Mouse (Mus musculus): ENCODE results near the gene Wnt9a.
"Not testable (repeated sequence)": the region's sequence is repeated elsewhere in the genome, so short reads cannot be mapped to it uniquely, and the experiment has no call there.

Wnt9a gene

DNA sequence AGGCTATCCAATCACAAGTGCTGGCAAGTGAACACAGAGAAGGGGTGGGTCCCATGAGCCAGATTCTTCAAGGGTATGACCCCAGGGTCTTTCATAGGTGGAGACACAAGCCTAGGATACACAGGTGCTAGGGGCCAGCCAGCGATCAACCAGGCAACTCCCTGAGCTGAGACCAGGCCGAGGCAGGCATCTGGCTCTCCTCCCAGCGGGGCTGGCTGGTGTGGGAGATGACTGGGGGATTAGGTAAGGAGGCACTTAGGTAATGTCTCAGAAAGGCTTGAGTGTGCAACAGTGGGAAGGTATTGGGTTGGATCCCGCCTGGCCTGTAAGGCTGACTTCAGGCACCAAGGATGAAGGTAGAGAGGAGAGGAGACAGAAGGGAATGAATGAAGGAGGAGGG, 28.4 kb downstream of the Wnt9a start:
- no peak for DNase-seq (ENCODE audit: low spot score)

DNA sequence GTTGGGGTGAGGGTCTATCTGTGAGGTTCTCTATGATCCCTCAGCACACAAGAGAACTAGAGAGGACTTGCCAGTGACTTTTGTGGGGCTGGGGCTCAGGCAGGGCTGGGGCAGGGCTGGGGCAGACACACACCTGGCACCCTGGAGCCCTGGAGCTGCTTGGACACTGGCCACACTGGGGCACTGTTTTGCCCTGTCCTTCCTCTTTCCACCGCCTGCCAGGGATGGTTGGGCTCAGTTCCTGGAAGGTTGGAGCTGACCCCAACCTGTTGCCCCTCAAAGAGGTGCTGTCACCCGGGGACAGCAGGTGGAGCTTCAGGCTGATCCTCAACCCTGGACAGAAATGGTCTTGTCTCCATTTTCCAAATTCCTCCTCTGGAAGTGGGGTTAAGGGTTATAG, 29.2 kb downstream of the Wnt9a start:
- no peak for DNase-seq (ENCODE audit: low spot score)

DNA sequence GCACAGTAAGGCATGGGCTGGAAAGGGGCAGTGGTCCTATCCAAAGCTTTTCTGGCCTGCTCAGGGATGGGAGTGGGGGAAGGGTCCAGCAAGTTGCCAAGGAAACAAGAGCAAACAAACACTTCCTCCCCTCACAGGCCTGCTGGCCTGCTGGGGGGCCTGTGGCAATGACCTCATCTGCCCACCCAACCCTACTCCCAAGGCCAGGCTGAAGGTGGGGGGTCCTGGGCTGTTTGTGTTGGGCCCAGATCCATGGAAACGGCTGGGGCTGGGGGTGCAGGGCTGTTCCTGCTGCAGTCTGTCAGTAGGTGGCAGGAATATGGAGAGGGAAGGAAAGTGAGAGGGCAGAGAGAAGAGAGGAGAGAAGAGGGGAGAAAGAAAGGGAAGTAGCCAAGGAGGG, 29.7 kb downstream of the Wnt9a start:
- DNase-seq (ENCODE audit: low spot score) = no peak

DNA sequence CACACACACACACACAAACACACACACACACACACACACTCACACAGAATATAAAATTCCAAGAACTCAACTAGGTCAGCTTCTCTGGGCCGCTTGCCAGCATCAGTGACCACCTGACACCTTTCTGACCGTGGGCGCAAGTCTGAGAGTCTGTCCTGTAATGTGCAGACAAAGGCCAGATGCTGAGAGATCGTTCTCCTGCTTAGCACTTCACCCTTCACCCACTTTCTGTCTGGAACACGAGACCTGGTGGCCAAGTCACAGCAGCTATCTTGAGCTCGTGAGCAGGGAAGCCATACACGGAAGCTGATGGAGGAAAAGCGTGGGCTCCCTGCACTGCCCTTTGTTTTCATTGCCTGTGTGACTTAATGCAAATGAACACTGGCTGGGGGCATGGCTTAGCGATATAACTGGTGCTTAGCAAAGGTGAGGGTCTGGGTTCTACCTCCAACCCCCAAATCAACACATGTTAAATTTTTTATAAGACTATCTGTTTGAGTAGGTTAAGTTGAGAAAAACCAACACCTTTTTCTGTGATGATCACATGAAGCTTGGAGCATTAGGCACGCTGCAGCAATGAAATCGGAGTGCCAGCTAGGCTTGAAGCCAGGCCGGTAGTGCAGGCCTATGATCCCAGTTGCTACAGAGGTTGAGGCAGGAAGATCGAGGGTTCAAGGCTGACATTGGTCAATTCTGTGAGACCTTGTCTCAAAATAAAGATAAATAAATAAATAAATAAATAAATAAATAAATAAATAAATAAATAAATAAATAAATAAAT, 31.4 kb downstream of the Wnt9a start:
- DNase-seq (ENCODE audit: low spot score) = no peak

DNA sequence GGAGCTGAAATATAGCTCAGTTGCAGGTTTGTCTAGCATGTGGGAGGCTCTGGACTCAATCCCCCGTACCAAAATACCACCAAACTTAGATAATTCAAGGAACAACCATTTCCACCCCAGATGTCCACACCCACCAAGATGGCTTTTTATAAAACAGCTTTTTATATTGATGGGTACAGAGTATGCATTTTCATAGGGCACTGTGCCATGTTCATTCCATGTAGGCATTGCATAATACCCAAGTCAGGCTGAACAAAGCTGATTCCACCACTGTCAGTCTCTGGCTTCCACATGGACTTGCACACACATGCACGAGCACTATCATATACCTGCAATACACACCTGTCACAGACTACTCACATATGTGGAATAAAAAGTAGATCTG, 32.0 kb downstream of the Wnt9a start:
- no peak for DNase-seq (ENCODE audit: low spot score)

DNA sequence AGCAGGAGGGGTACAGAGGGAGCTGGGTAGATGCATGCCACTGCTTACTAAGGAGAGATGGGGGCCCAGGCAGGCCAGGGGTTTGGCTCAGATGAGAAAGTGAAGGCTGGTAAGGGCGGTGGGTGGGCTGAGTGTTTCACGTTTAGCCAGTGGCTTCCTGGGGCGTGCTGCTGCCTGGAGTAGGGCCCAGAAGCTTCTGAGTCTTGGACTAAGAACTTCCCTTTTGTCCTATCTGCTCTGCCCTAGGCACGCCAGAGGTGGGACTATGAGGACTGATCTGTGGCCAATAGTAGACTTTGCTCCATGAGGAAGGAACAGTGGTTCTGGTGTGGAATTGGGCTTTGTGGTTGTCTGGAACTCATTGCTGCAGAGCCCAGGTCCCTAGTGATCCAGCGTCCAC, 36.2 kb downstream of the Wnt9a start:
- no peak for DNase-seq (ENCODE audit: low spot score)

DNA sequence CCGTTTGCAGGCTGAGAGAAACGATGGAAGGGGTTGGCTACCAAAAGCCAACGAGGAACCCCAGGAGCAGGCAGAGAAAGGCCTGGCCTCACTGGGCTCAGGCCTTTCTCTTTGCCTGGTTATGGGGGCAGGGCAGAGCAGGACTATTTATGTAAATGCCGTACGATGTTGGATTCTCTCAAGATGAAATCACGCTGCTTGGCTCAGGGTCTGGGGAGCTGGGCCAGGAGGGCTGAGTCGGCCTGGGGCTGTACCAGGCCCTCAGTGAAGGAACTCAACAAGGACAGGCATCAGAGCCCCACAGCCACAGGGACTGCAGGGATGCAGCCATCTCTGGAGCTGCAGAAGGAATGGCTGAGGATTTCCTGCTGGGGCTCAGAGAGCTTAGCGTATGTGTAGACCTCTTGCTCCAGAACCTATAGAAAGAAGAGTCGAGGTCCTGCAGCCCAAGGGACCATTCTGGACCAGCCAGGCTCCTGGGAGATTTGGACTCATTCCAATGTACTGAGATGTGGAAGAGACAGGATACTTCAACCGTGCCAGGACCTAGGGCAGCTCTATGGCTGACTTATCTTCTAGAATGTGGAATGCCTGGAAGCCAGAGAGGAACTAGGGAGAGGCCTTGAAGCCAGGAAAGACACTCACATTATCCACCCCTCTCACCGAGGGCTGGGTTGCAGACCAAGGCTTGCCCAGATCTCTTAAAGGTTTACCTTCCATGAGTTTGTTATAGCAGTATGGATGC, 39.6 kb downstream of the Wnt9a start:
- no peak for DNase-seq (ENCODE audit: low spot score)

DNA sequence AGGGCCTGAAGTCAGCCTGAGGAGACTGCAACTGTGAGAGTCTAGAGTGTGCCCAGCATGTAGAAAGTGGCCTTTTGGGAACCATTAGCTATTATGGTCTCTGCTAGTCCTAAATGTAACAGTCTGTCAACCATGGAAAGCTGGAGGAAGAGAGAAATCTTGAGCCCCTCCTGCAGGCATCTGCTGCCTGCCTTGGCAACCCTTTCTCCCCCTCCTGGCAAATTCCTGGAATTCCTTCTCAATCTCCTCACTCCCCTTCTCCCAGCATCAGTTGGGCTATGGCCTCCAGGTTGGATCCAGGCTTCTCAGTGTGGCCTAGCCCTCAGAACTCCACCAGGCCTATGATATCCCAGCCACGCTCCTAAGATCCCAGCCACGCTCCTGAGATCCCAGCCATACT, 43.6 kb downstream of the Wnt9a start:
- DNase-seq (ENCODE audit: low spot score) = no peak

DNA sequence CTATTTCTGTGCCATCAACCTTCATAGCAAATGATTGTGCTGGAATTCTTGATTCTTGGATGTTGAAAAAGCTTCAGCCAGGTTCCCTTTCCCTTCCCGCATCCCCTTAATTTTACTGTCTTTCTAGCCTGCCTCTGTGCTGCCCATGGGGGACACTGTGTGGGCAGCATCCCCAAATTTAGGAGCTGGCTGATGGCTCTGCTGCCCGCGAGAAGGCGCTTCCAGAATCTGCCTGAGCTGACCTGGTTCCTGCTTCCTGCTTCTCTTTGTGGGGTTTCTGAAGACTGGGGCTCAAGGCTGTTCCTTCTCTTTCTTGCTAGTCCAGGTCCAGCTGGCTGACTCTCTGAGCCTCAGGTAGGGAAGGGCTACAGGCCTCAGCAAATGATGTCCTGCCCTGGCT, 48.1 kb downstream of the Wnt9a start:
- no peak for DNase-seq (ENCODE audit: low spot score)

DNA sequence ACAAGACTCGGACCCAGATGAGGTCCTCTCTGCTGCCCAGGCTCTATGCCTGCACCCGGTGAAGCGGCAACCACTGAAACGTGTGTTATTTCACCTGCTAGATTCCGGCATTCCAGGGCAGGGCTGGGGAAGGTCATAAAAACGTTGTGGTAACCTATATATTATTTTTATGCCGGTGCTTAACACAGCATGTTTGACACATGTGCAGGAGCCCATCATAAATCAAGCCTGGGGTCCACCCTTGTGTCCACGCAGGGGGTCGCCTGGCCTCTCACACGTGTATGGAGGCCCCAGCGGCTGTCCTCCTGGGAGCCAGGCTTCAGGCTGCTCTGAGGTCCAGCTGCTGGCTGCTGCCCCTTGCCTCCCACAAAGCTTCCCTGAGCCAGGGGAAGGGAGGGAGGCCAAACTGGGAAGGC, 50.2 kb downstream of the Wnt9a start:
- no peak for DNase-seq (ENCODE audit: low spot score)

DNA sequence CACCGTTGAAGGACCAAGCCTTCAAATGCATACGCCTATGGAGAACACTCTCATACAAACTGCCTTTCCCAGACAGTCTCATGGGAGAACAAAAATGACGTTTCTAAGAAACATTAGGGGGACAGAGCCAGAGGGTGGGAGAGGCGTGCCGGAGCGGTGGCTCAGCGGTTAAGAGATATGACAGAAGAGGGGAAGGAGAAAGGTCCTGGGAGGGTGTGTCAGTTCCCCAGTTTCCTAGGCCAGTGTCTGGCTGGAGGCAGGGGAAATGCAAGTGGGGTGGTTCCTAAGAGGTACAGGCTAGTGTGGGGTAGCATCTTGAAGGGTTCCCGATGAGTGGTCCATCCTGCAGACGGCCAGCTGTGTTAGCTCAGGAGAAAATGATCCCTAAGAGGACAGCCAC, 54.6 kb downstream of the Wnt9a start:
- no peak for DNase-seq (ENCODE audit: low spot score)

DNA sequence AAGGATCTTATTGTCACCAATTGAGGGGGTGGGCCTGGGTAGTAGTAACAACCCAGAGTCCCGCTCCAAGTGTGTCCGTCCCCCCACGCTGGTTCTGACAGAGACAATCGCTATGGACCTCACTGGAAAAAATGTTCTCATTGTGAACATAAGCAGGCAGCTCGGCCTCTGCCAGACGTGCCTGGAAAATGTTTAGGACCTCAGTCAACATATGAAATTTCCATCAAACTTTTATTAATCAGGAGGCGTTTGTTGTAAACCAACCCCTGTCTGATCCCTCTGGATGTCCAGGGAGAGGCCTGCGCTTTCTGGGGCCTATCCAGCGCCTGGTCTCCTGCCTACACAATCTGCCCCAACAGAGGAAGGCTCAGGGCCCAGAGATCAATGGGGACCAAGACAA, 57.3 kb downstream of the Wnt9a start:
- no peak for DNase-seq (ENCODE audit: low spot score)

DNA sequence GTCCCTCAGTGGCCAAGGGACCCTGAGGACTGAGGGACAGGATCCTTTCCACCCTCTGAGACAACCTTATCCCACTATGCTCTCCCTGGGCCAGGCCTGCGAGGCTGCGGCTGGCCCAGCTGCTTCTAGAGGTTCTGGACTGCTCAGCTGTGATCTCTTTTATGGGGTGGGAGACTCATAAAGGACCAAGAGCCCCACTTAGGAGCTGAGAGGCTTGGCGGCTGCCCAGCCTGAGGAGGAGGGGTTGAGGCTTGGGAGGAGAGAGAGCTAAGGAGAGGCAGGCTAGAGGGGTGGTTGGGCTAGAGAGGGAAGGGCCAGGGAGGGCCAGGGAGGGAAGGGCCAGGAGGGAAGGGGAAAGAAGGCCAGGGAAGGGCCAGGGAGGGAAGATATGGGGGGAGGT, 57.7 kb downstream of the Wnt9a start:
- no peak for DNase-seq (ENCODE audit: low spot score)

DNA sequence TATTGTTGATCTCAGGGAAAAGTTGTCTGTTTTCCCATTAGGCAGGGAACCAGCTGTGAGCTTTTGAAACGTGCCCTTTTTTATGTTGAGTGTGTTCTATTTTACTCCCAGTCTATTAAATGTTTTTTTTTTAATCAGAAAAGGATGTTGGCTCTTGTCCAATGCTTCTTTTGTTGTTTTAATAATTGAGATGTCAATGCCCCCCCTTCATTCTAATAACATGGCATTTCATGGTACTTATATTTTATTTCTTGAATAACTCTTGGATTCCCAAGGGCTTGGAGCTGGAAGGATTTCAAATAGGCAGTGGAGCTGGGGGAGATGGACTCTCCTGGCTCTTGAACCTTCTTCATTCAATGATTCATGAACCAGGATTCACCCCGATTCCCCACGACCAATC, 59.3 kb downstream of the Wnt9a start:
- DNase-seq (ENCODE audit: low spot score) = no peak

DNA sequence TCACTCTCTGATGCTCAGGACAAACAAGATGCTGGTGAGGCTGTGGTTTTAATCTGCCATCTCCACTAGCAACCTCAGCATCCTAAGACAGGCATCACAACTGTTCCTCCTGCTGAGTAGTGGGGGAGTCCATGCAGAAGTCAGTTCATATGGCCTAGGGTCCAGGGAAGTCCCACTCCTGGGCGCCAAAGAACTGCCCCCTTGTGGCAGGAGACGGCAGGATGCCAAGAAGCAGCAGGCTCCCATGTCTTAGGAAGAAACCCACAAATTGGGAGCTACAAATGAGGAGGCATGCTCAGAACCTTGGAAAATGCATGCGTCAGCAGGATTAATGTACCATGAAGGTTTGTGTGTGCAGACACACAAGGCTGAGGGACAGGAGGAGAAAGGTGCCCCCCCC, 59.9 kb downstream of the Wnt9a start:
- no peak for DNase-seq (ENCODE audit: low spot score)

DNA sequence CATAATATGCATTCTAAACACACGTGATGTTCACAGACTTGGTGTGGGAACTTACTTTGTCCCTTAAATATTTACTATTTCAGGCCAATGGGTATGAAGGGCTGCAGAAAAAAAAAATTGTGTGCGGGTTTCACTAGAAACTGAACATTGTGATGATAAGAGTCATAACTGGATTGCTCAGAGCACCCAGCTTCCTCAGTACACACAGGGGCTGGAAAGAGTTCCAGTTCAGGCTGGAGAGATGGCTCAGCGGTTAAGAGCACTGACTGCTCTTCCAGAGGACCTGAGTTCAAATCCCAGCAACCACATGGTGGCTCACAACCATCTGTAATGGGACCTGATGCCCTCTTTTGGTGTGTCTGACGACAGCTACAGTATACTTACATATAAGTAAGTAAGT, 61.2 kb downstream of the Wnt9a start:
- not testable (repeated sequence) for DNase-seq (ENCODE audit: low spot score)

DNA sequence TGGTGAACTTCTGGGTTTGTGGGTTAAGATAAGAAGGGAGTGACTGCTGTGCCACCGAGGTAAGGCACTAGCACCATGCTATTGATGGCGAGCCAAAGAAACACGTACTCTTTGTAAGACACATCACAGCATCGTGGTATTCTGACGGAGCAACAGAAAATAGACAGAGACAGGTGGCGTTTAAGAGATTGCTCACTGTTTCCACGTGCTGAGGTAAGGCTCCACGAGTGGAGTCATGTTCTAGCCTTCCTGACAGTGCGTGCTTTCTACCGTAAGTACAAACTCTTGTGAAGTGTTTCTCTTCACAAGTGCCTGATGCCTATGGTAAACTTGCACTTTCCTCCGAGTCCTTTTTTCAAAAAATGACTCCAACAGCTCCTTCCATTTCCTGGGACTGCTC, 63.1 kb downstream of the Wnt9a start:
- no peak for DNase-seq (ENCODE audit: low spot score)

DNA sequence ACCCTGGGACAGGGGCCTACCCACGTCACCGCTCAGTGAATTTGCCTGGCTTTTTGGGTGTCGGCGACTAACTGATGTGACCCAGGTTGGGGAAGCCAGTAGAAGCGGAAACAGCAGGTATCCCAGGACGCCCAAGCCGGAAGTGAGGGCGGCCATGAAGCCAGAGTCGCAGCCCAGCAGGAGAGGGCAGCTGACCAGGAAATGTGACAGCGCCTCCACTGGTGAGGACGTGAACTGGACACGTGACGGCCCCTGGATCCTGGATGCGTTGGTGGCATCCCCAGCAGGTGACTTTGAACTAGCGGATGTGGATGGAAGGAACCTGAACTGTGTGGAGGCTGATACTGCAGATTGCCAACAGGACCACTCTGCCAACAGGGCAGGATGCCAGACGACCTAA, 68.7 kb downstream of the Wnt9a start, which contains the start of gene Prss38:
Prss38 (minus strand) TSS at position 183 of the 400 bp plus-strand sequence.
- no peak for DNase-seq (ENCODE audit: low spot score)

DNA sequence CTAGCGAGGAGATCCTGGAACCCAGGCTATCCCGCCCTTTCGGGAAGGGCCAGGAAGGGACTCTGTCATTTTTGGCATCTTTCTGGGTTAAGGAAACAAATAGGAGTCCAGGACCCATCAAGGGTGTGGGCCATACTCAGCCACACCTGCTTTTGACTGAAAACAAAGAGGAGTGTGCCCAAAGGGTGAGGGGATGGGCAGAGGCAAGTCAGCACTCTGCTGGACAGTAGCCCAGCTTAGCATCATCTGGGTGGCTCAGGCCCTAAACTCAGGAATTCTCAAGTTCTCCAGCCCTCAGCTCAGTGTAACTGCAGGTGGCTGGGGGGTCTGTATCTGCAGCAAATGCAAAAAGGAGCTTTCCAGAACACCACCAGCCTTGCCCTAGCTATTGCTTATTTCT, 71.3 kb downstream of the Wnt9a start:
- DNase-seq (ENCODE audit: low spot score) = no peak

DNA sequence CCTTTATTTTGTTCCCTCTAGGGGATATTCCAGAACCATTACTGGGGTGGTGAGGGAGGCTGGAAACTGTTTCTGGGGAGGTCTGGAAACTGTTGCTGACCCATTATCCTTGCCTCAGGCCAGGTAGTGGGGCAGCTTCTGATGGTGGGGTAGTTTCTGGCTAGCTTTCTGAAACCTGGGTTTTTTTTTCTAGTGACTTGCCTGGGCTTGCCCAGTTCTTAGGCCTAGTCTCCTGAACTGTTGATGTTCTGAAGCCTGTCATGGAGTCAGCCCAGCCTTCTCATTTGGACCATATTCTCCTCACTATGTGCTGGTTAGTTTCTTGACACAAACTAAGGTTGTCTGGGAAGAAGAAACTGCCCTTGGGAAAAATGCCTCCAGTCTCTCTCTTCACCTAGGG, 72.8 kb downstream of the Wnt9a start:
- DNase-seq (ENCODE audit: low spot score) = no peak
